Mouse (Mus musculus) megakaryocyte progenitor cell, adult 5-6 weeks (primary cell): ENCODE results near the gene Cnrip1. TPM values are rescaled to one million over a fixed set of nuclear protein-coding genes. Genes with fewer than 3 reads are reported as not detected.
"Not testable (repeated sequence)": the region's sequence is repeated elsewhere in the genome, so short reads cannot be mapped to it uniquely, and the experiment has no call there.

Source experiments
- ATAC-seq: replicated peaks from 2 replicates; pipeline ENCODE4 v1.8.0; 2016; ENCODE audit warnings: mild to moderate bottlenecking, moderate TSS enrichment, inconsistent platforms; ENCODE audit not compliant: poor library complexity
- total RNA-seq, 2 experiments: library from RNA; stranded (forward) in 1 of 2; stranded (reverse) in 1 of 2; fragments of 157-497, 149-512 nt in 1 of 2; fragments of 200-1000 nt in 1 of 2; gene quantifications; 2 replicates each; pipeline versions ENCODE4 v1.2.3 to v1.2.4; 2015 to 2017

Gene Cnrip1
- total RNA-seq (2015) (1.9 and 2.6 TPM in 2 replicates), total RNA-seq (2017) (0.12 and 1.3 TPM in 2 replicates)

GRCm38 (mm10) chr11:17051545-17052475 is at the start of gene Cnrip1, which contains the start of gene Plek:
Gene Cnrip1 (plus strand): TSS chr11:17051586.
Gene Plek (minus strand): TSS chr11:17052381.
- peak; percentile 72 for ATAC-seq

- ATAC-seq, result peak; percentile 35
Observed at GRCm38 (mm10) chr11:17002739-17003373, 48.5 kb upstream of the Cnrip1 start.

- ATAC-seq, result no peak
Observed at GRCm38 (mm10) chr11:17003757-17004156, 47.6 kb upstream of the Cnrip1 start.

- peak; percentile 65 for ATAC-seq
Observed at GRCm38 (mm10) chr11:17004899-17005846, 46.2 kb upstream of the Cnrip1 start.

GRCm38 (mm10) chr11:17006526-17006925 is 44.9 kb upstream of the Cnrip1 start:
- ATAC-seq, result not testable (repeated sequence)

- no peak for ATAC-seq
Observed at GRCm38 (mm10) chr11:17007517-17008173, 43.7 kb upstream of the Cnrip1 start.

DNA sequence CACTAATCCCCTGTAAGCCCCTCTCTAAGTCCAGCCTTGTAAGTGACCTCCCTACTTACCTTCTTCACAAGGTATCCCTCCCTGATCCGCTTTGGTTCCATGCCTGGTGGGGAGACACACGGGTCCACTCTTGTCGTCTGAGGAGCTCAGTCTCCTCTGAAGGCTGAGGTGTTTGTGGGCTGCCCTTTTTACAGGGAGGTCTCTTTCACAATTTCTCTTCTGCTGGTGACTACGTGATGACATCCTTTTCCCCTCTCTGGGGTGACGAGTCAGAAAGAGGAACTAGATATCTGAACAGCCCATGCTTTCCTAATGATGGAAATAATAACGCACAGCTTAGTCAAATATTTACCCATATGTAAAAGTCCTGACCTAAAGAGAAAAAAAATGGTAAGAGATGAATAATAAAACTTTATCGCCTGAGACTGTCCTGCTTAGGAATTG is 42.9 kb upstream of the Cnrip1 start:
- ATAC-seq, result peak; percentile 73

DNA sequence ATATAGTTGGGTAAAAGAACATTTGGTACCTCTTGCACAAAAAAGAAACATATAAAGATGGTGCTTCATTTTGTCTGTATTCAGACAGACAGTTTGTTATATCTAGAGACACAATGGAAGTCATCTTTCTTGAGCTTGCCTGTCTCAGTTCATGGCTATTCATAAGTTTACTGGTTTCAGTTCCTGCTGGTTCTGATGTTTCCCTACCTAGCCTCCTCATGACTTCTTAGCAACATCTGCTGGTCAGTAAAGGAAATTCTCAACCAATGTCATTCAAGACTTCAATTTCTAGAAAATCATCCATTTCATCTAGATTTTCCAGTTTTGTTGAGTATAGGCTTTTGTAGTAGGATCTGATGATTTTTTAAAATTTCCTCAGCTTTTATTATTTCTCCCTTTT is 38.4 kb upstream of the Cnrip1 start:
- ATAC-seq, result peak; percentile 50

DNA sequence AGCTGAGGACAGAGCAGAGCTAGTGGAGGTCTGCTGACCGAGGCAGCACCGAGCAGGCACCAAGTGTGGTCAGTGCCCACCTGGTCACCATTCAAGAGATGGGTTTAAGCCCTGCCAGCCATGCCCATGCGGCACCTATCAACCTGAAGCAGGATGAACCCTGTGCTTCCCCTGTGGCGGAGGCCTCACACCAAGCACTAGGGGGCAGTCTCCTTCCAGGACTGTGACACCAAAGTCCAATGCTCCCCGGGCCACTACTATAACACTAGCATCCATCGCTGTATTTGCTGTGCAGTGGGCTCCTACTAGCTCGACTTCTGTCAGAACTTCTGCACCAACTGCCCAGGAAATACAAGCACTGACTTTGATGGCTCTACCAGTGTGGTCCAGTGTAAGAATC is 32.1 kb upstream of the Cnrip1 start:
- ATAC-seq, result peak; percentile 84

- ATAC-seq, result no peak
Observed at GRCm38 (mm10) chr11:17023206-17023605, 28.2 kb upstream of the Cnrip1 start.

GRCm38 (mm10) chr11:17023984-17024383 is 27.4 kb upstream of the Cnrip1 start:
- peak; percentile 51; the same call in 1 of the 2 replicates for ATAC-seq

GRCm38 (mm10) chr11:17045806-17046205 is 5.6 kb upstream of the Cnrip1 start:
- no peak for ATAC-seq

- 0 out of 2 replicates have a peak, but pooled peaks have one; percentile 16 for ATAC-seq
Observed at GRCm38 (mm10) chr11:17052476-17053049, 1.2 kb downstream of the Cnrip1 start.

DNA sequence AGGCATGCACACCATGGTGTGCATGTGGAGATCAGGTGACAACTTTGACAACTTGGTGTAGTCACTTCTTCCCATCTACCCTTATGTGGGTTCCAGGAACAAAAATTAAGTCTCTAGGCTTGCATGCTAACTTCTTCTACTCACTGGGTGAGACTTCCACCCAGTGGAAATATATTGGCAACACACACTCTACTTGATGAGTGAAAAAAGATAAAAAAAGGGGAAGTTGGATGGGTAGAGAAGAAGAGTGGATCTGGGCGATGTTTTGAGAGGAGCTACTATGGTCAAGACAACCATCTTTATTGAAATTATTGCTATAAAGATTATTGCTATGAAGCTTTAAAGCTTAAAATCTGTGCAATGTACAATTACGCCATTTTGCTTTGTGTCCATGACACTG is 18.0 kb downstream of the Cnrip1 start:
- peak; percentile 84 for ATAC-seq

DNA sequence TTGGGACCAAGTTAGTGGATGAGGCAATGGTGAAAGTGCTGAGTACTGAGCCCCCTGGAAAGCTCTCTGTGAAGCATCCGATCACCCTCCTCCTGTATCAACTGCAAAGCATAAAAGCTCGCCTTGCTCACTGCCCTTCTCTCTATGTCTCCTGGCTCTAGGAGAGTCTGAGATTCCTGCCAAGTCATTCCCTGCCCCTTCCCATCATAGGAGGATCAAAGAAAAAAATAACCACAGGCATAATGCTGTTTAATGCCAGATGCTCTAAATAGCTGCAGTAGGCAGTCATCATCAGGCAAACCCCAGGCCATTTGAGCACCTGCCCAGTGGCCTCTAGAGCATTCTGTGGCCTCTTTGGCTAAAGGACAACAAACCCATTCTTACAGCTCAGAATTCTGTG is 24.3 kb downstream of the Cnrip1 start:
- no peak for ATAC-seq

GRCm38 (mm10) chr11:17082086-17082485 is 30.7 kb downstream of the Cnrip1 start:
- no peak for ATAC-seq

DNA sequence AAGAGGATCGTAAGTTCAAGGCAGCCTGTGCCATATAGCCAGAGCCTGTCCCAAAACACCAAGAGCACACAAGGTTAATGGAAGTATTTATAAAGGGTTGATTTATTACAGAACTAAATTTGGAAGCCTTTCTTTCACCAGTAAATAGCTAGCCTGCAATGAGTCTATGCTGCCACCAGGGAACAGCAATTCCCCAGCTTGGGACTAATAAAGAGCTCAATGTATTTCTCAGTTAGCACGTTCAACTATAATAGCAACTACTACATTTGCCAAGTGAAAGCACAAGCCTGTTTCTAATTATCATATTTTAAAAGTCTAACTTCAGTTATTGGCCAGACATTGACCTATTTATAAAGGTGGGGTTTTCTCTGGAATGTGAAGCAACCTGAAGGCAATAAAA is 31.6 kb downstream of the Cnrip1 start:
- peak; percentile 80 for ATAC-seq

DNA sequence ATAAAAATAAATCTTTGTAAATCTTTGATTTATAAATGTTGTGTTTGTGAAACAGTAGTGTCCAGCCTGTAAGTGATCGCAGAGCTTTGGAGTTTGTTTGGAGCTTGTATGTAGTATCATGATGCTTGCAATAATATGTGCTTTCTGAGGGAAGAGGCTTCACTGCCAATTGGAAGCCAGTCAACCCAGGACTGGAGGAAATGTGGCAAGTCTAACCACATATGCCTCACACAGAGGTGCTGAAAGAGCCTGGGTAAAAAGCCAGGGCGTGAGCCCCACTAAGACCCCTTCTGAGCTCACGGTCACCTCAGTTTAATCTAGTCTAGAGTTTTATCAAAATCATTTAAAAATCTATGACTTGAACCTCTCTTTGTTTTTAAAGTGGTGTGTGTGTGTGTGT is 32.1 kb downstream of the Cnrip1 start:
- ATAC-seq, result peak; percentile 47; the same call in 1 of the 2 replicates

- no peak for ATAC-seq
Observed at GRCm38 (mm10) chr11:17083866-17084265, 32.5 kb downstream of the Cnrip1 start.

- ATAC-seq, result 0 out of 2 replicates have a peak, but pooled peaks have one; percentile 27
Observed at GRCm38 (mm10) chr11:17086106-17086505, 34.7 kb downstream of the Cnrip1 start.
